Mouse (Mus musculus): ENCODE data around the gene Klf7. TPM values are rescaled to one million over a fixed set of nuclear protein-coding genes. Genes with fewer than 3 reads are reported as not detected.

The Klf7 gene
- polyA plus RNA-seq, 1 experiment from 2014 or later, result 126 TPM

DNA sequence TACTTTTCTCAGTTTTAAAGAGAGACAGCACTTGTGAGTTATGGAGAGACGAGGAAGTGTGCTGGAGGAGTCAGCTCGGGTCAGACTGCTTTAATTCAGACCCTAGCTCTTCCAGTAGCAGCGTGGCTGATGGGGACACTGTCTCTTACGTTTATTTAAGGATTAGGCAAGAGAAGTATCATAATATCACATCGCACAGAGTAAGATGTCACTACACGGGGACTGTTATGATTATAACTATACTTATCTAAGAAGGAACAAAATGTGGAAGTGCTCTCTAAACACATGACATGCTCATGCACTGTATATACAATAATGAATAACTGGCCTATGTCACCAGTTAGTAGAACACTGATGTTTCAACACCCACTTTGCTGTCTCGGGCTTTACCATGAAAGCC lies 86.3 kb downstream of the Klf7 start:
- Histone ChIP-seq H3K4me2 (replicated peaks) (no peak overlapping the region), H3K9ac (replicated peaks) (no peak overlapping the region), H3K36me3 (peaks cover 28% of the 10 kb centered on the region), H3K4me3 (no peak overlapping the region), H3K9me3 (no peaks in the 10 kb centered on the region), H3K27ac (replicated peaks) (no peak overlapping the region), H3K27me3 (no peaks in the 10 kb centered on the region), H3K4me1 (peaks cover 19% of the 10 kb centered on the region)
- ATAC-seq (replicated peaks), result no peak
- WGBS, result 75% methylated on average over 7 of the region's 7 CpGs

DNA sequence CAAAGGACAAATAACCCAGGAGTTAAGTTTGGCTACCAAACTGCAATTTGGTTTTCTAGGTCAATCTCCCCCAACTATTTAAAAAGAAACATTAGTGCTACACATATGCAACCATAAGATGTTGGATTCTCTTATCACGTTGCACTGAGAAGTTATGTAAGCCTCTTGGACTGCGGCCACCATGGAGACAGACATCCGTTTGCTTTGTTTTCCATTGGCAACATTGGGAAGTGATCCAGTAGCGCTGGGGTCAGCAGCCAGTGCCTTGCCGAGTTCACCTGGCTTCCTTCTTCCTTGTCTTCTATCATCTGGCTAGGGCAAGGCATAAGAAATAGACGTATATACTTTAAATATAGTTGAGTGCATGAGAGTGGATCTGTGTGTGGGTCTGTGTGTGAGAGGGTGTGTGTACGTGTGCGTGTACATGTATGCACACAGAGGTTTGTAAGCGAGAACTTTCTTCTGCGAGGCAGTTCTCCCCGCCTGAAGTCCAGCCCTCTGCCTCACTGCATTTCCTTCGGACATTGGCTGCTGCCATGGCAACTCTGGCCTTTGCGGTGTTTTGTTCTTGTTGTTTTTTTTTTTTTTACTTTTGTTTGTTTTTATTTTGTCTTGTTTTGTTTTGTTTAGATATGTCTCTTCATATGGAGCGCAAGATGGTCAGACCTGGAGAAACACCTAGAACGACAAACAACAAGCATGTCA lies 86.8 kb downstream of the Klf7 start:
- H3K36me3 ChIP-seq, result peaks cover 28% of the 10 kb centered on the region
- WGBS, result 74% methylated on average over 15 of the region's 15 CpGs
- H3K4me3 ChIP-seq, result no peak overlapping the region
- no peak for ATAC-seq (replicated peaks)
- peaks cover 19% of the 10 kb centered on the region for H3K4me1 ChIP-seq
- no peak overlapping the region for H3K9ac ChIP-seq (replicated peaks)
- H3K9me3 ChIP-seq, result no peaks in the 10 kb centered on the region
- no peaks in the 10 kb centered on the region for H3K27me3 ChIP-seq
- no peak overlapping the region for H3K27ac ChIP-seq (replicated peaks)
- H3K4me2 ChIP-seq (replicated peaks), result no peak overlapping the region

DNA sequence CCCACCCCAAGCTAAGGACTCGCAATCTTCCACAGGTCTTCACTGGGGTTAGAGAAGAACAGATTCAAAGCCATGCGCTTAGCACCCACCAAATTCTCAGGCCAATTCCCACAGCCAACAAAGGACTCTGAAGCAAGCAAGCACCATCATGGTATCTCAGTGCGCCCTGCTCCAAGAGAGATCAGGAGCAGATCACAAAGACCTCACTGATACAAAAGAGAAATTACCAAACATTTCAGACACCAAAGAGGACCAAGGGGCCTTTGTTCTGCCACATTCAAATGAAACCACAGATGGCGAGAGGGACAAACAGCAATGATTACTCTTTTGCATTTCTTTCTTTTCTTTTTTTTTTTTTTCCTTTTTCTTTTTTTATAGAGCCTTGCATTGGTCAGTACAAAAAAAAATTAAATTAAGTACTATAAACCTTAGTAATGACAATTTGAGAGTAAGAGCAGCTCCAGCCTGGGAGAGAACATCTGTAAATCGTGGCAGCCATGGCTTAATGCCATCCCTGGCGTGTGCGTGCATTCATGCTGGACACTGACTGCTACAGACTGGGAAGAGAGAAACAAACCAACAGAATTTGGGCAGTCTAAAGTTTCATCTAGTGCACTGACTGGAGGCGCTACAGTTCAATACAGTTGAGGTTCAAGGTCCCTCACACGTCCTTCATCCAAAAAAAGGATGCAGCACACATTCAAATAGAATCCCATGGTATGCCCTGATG lies 89.4 kb downstream of the Klf7 start:
- ATAC-seq (replicated peaks), result no peak
- 79% methylated on average over 9 of the region's 9 CpGs for WGBS
- no peaks in the 10 kb centered on the region for H3K27me3 ChIP-seq
- no peak overlapping the region for H3K27ac ChIP-seq (replicated peaks)
- no peak overlapping the region for H3K9ac ChIP-seq (replicated peaks)
- peaks cover 9% of the 10 kb centered on the region; the same call in 1 of the 2 replicates for H3K4me1 ChIP-seq
- no peak overlapping the region for H3K4me3 ChIP-seq
- peaks cover 20% of the 10 kb centered on the region for H3K36me3 ChIP-seq
- no peaks in the 10 kb centered on the region for H3K9me3 ChIP-seq
- no peak overlapping the region for H3K4me2 ChIP-seq (replicated peaks)

DNA sequence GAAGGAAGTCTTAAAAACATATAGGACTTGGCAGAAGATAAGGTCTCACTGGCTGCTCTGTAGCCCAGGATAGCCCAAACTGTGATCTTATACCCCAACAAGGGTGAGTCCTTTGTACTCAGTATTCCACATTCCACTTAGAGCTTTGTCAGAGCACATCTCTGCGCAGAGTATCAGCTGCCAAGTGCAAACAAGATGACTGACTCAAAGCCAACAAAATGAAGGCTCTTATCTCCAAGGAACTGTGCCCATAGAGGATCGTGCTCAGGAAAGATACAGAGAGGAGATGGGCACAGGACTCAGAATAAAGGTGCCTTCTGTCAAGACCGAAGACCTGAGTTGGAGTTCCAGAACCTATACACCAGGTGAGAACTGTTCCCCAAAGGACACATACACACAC lies 100.1 kb downstream of the Klf7 start:
- ATAC-seq (replicated peaks), result no peak
- 91% methylated on average over 3 of the region's 3 CpGs for WGBS
- Histone ChIP-seq H3K4me2 (replicated peaks) (no peak overlapping the region), H3K4me1 (peaks cover 30% of the 10 kb centered on the region), H3K27ac (replicated peaks) (no peak overlapping the region), H3K36me3 (no peaks in the 10 kb centered on the region), H3K9me3 (no peaks in the 10 kb centered on the region), H3K9ac (replicated peaks) (no peak overlapping the region), H3K27me3 (no peaks in the 10 kb centered on the region), H3K4me3 (no peak overlapping the region)

DNA sequence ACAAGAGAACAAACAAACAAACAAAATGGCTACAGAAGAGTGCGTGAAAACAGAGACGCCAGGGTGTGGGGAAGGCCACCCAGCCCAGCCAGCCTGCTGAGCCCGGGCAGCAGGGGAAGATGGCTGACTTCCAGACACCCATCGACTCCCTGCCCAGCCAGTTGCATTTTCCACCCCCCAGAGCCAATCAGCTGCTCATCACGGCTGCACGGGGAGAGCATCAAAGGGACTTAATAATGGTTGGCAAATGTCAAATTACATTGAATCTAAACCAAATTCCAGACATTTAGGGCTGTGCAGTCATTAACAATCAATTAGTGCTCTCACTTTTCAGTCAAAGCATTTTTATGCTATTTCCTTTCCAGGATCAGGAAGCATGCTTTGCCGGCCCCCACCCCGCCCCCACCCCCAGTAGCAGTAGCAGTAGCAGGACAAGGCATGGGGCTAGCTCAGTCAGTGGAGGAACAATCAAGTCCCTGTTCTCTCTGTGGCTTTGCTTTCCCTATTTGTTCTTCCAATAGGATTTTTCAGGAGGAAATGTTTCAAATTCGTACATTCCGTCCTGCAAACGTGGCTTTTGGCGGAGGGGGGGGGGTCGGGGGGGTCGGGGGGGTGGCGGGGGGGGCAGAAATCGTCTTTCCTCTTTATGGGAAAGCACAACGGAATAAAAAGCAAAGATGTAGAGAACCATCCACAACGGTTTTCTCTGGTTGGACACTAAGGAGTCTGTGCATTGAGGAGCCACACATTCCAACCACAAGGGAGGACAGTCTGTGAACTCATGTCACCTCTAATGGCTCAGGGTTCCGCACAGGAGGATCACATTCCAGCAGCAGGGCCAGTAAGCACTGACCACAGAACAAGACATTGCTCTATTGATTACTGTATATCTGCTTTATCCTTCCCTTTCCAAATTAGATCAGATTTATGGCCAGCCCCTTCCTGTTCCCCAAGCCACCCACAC lies 101.1 kb downstream of the Klf7 start:
- 25% methylated on average over 19 of the region's 19 CpGs for WGBS
- Histone ChIP-seq H3K36me3 (no peaks in the 10 kb centered on the region), H3K27me3 (no peaks in the 10 kb centered on the region), H3K4me2 (replicated peaks) (peak overlapping the region; percentile 29), H3K4me1 (peaks cover 30% of the 10 kb centered on the region), H3K9ac (replicated peaks) (no peak overlapping the region; the same call in 1 of the 2 replicates), H3K9me3 (no peaks in the 10 kb centered on the region), H3K27ac (replicated peaks) (peak overlapping the region; percentile 60), H3K4me3 (peak overlapping the region; percentile 15; the same call in 1 of the 2 replicates)
- peak; percentile 90 for ATAC-seq (replicated peaks)

DNA sequence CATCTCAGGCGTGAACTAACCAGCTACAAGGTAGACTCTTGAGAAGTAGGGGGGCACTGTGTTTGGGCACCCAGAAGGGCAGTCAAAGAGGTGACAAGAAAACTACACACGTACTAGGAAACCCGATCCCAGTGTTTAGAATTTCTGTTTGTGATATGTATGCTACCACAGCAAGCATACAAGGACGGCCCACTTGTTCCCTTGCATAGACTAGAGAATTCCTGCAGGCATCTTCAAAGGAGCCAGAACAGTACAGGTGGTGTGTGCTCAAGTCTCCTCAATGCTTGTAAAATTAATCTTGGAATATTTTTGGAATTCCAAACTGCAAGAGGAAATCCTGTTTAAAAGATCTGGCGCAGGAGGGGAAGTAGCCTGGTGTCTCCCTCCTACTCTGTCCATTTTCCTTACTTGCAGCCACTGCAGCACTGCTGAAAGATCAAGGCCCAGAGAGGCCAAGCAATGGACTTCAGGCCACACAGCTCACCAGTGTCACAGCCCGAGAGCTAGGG lies 102.9 kb downstream of the Klf7 start:
- H3K4me3 ChIP-seq, result no peak overlapping the region
- H3K4me2 ChIP-seq (replicated peaks), result no peak overlapping the region

DNA sequence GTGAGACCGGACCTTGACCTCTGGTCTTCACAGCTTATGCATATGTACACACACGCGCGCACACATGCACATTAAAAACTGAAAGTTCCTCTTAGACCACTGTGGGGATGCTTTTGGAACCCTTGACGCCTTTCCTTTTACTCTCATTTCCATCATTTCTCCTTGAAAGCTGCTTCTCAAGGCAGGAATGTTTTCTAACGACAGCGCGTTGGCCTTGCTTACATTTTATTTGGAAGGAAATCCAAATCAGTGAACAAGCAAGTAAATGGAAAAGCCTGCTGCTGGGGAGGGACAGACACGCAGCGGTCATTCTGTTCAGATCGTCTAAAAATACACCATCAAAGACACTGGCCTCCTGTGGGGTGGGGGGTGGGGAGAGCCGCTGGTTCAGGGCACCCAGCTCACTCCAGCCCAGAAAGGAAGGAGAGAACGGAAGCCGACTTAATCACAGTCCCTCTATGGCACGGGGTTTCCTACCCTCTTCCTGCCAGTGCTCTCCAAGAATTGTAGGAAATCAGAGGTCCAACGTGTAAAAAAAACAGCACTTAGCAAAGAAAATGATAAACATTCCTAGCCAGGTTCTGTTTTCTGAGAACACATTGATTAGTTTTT lies 103.5 kb downstream of the Klf7 start:
- no peak overlapping the region for H3K4me2 ChIP-seq (replicated peaks)
- no peak overlapping the region for H3K4me3 ChIP-seq
- peaks cover 30% of the 10 kb centered on the region for H3K4me1 ChIP-seq
- H3K36me3 ChIP-seq, result no peaks in the 10 kb centered on the region
- H3K9ac ChIP-seq (replicated peaks), result no peak overlapping the region
- H3K27me3 ChIP-seq, result no peaks in the 10 kb centered on the region
- H3K27ac ChIP-seq (replicated peaks), result peak overlapping the region; percentile 17; the same call in 1 of the 2 replicates
- WGBS, result 51% methylated on average over 16 of the region's 16 CpGs
- no peak for ATAC-seq (replicated peaks)
- H3K9me3 ChIP-seq, result no peaks in the 10 kb centered on the region

More for the DNA sequence above, 102.9 kb downstream of the Klf7 start:
- no peak for ATAC-seq (replicated peaks)
- H3K4me1 ChIP-seq, result peaks cover 30% of the 10 kb centered on the region
- H3K27me3 ChIP-seq, result no peaks in the 10 kb centered on the region
- H3K9ac ChIP-seq (replicated peaks), result no peak overlapping the region
- no peaks in the 10 kb centered on the region for H3K9me3 ChIP-seq
- peak overlapping the region; percentile 17; the same call in 1 of the 2 replicates for H3K27ac ChIP-seq (replicated peaks)
- no peaks in the 10 kb centered on the region for H3K36me3 ChIP-seq
- 67% methylated on average over 6 of the region's 6 CpGs for WGBS

DNA sequence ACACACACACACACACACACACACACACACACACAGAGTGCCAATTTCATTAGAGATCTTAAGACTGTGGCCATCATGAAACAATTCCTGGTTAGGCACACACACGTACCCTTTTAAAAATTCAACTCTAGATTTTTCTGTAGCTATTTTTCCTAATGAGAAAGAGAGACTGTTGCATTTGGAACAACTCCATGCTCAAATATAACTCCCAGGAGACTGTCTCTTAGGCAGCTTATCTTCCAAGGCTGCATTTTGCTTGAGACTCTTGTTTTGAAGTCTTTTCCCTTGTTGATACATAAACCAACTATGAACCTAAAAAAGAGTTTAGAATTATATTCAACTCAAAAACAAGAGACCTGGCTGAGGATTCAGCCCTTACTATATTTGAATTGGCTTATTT lies 108.0 kb downstream of the Klf7 start:
- no peaks in the 10 kb centered on the region for H3K9me3 ChIP-seq
- H3K4me1 ChIP-seq, result peaks cover 7% of the 10 kb centered on the region; the same call in 1 of the 2 replicates
- H3K4me2 ChIP-seq (replicated peaks), result no peak overlapping the region
- H3K36me3 ChIP-seq, result no peaks in the 10 kb centered on the region
- 63% methylated on average over 1 of the region's 1 CpGs for WGBS
- no peak for ATAC-seq (replicated peaks)
- no peak overlapping the region for H3K4me3 ChIP-seq
- H3K9ac ChIP-seq (replicated peaks), result no peak overlapping the region
- H3K27me3 ChIP-seq, result no peaks in the 10 kb centered on the region
- no peak overlapping the region for H3K27ac ChIP-seq (replicated peaks)

DNA sequence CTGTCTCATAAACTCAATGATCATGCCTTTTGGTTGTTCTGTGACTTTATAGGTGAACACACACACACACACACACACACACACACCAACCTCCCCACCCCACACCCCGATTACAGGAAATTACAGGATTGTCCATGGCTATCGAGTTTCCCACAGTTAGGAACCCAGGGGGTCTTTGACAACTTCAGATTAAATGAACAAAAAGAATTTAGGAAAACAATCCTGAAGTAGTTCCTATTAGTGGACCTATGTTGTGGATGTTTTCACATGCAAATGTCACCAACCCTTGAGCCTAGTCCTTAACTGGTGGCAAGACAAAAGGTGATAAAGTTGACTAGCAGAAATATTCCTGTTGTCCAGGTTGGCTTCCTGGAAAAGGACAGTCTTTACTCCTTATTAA lies 113.1 kb downstream of the Klf7 start:
- Histone ChIP-seq H3K4me3 (no peak overlapping the region), H3K4me1 (peaks cover 1% of the 10 kb centered on the region), H3K9ac (replicated peaks) (no peak overlapping the region), H3K36me3 (no peaks in the 10 kb centered on the region), H3K4me2 (replicated peaks) (no peak overlapping the region), H3K27ac (replicated peaks) (no peak overlapping the region), H3K9me3 (no peaks in the 10 kb centered on the region), H3K27me3 (no peaks in the 10 kb centered on the region)
- WGBS, result 13% methylated on average over 2 of the region's 2 CpGs
- no peak for ATAC-seq (replicated peaks)

DNA sequence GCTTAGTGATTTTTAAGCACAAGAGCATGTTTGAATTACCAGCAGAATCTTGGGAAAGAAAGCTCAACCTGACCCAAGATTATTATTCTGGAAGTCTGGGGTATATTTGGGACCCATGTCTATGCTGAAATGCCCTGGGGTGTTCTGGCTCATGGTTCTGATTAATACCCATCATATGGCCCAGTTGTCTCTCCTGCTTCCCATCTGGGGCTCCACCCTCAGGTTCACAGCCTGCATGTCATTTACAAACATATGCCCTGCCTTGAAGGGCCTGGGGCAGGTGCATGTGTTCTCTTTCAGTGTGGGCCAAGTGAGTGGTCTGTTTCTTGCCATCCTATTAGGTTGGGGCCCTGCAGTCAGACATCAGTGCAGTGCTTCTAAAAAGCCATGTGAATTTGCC lies 114.1 kb downstream of the Klf7 start:
- H3K4me3 ChIP-seq, result no peak overlapping the region
- H3K27ac ChIP-seq (replicated peaks), result no peak overlapping the region
- no peaks in the 10 kb centered on the region for H3K27me3 ChIP-seq
- peaks cover 11% of the 10 kb centered on the region for H3K4me1 ChIP-seq
- H3K9me3 ChIP-seq, result no peaks in the 10 kb centered on the region
- H3K36me3 ChIP-seq, result no peaks in the 10 kb centered on the region
- no peak overlapping the region for H3K9ac ChIP-seq (replicated peaks)
- no peak for ATAC-seq (replicated peaks)
- no peak overlapping the region for H3K4me2 ChIP-seq (replicated peaks)

DNA sequence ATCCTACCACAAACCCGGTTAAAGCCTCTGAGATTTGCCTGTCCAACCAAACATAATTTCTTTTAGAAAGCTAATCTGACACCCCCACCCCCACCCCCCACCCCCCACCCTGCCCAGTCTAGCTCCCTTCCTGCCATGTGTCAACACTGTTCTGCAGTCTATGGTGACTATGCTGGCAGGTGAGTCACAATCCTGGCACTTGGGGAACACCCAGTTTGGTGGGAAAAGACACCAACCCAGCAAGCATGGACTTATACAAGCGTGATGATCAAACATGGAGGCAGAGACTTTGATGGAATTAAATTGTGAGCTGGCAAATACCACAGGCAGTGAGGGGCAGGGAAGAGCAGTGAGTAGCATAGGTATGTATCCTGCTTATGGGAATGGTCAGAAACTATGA lies 116.9 kb downstream of the Klf7 start:
- Histone ChIP-seq H3K4me1 (peaks cover 11% of the 10 kb centered on the region), H3K9ac (replicated peaks) (no peak overlapping the region), H3K36me3 (no peaks in the 10 kb centered on the region), H3K4me2 (replicated peaks) (no peak overlapping the region), H3K27ac (replicated peaks) (no peak overlapping the region), H3K9me3 (no peaks in the 10 kb centered on the region), H3K27me3 (no peaks in the 10 kb centered on the region), H3K4me3 (no peak overlapping the region)
- no peak for ATAC-seq (replicated peaks)
- 83% methylated on average over 2 of the region's 2 CpGs for WGBS
